Mouse (Mus musculus) ovary, postnatal 36 days (tissue): ENCODE data around the gene Nr2f6.
"Not testable (repeated sequence)": the region's sequence is repeated elsewhere in the genome, so short reads cannot be mapped to it uniquely, and the experiment has no call there.

Experiments
- DNase-seq: peaks from one replicate; pipeline ENCODE4 v3.0.0; 2022; ENCODE audit warnings: low spot score, mixed read lengths

Nr2f6 gene

DNA sequence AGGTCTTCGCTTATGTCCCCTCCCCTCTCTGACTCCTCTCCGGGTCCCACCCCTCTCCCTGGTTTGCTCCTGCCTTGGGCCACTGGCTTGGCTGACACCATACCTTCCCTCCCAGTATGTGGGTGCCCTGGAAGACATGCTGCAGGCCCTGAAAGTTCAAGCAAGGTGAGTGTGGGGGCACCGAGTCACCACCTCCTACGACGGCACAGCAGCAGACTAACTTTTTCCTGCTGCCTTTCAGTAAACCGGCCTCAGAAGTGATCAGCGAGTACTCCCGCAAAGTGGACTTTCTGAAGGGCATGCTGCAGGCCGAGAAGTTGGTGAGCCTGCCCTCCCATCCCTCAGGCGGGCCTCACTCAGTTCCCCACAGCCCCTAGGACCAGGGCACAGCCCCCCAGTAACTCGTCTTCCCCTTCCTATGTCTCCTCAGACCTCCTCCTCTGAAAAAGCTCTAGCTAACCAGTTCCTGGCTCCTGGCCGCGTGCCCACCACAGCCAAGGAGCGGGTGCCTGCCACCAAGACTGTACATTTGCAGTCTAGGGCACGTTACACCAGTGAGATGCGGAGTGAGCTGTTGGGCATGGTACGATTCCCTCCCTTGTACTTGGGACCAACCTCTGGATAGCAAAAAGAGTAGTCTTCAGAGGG, 14.1 kb downstream of the Nr2f6 start:
- no peak for DNase-seq

DNA sequence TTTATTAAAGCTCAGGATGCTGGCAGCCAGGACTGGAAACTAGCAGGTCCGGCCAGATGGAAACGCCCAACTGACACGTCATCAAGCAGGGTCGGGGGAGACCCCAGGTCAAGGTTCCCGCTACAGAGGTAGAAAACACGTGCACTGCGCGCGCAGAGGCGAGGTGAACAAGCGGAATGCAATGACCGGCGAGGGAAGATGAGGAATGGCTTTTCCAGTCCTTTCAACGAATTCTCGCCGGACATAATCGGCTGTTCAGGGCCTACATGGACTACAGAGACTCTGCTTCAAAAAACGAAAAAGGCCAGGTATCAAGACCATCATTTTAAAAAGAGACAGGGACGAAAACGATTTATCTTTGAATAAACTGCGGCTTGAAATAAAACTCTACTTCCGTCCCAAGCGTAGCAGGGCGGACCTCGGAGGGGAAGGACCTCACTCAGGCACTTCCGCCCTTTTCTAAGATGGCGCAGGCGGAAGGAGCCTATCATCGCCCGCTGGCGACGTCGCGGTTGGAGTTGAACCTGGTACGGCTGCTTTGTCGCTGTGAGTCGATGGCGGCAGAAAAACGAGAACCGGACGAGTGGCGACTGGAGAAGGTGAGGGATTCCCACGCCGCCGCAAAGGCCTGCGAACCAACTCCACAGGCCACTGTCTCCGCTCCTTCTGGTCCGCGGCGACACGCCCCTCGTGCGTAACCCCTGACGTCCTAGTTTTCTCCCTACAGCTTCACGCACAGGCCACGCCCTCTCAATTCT, 14.8 kb downstream of the Nr2f6 start, which contains the start of gene Use1:
TSS of gene Use1 (plus strand) at position 78 of the 758 bp plus-strand sequence.
- peak; percentile 90 for DNase-seq

DNA sequence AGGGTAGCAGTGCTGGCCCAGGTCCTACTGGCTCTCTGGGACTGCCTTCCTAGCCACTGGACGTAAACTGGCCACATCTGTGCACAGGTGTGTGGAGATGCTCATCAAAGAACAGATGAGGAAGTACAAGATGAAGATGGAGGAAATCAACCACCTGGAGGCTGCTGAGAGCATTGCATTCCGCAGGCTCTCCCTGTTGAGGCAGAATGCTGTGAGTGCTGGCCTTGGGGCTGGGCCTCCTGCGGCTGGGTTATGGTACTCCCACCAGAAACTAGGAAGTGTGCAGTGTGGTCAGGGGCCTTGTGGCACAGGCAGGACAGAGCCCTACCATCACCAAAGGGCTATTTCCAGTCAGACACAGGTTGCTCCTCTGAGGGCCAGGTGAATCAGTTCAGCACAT, 23.7 kb downstream of the Nr2f6 start:
- no peak for DNase-seq

DNA sequence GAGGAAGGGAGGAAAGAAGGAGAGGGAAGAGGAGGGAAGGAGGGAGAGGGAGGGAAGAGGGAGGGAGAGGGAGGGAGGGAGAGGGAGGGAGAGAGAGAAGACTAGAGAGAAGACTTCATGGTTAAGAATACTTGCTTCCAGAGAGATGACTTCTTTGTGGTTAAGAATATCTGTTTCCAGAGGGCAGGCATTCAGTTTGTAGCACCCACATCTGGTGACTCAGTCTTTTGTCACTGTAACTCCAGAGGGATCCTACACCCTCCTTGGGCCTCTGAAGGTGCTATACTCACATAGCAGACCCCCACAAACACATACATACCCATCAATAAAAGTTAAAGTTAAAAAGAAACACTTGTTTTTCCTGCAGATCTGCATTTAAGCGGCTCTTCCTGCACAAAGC, 30.2 kb downstream of the Nr2f6 start:
- no peak for DNase-seq

DNA sequence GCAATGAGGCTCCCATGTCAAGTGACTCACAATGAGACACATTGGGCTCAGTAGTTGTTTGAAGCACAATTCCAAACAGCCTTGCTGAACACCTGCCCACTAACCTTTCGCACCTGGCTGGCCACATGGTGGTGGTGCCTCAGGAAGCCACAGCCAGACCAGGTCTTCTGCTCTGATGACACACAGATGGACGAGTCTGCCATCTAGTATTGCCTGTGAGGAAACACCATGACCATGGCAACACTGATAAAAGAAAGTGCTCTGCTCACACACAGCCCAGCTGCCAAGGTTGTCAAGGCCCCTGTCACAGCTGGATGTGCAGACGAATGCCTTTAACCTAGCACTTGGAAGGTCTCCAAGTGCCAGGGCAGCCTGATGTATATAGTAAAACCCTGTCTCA, 30.6 kb downstream of the Nr2f6 start:
- no peak for DNase-seq

DNA sequence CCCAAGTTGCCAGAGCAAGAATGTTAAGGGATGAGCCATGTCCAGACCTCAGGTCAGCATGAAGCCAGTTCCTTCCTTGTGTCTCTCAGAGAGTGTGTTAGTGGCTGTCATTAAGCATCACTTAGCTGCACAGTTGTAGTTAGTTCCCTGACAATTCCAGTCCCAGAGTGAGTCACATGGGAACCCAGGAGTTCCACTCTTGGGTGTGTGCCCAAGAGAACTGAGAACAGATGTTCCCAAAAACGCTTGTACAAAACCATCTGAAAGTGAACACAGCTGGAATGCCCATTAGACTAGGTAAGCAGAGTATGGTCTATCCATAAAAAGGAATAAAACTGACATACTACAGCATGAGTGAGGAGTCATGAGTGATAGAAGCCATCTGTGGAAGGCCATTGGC, 35.2 kb downstream of the Nr2f6 start:
- no peak for DNase-seq

DNA sequence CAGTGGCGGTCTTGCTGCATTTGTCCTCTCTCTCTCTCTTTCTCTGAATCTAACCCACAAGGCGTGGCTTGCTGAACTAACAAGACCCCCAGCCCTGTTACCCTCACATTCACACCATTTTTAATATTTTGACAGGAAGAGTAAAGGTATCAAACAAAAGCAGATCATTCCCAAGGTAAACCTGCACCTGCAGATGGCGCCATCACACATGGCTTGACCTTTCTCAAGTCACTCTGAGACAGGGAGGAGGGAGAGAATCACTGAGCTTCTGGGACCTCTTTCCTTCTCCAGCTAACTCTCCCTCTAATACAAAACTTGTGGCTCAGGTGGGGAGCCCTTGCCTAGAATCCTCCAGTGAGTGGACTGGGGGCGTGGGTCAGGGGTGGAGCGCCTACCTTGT, 41.1 kb downstream of the Nr2f6 start:
- peak; percentile 29 for DNase-seq

DNA sequence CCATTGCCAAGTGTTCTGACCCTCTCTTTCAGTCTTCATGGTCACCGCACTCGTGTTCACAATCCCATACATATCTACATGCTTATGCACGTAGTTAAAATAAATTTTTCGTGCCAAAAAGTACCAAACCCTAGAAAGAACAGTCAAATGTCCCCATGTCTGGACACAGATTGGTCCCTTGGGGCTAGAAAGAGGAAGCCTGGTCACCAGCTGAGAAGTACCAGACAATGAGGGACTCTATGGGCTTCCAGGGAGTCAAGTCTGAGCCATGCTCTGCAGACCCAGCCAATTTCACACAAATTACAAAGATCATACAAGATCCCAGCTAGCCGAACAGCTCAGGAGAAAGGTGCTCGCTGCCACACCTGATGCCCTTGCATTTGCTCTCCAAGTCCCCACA, 43.9 kb downstream of the Nr2f6 start:
- not testable (repeated sequence) for DNase-seq

DNA sequence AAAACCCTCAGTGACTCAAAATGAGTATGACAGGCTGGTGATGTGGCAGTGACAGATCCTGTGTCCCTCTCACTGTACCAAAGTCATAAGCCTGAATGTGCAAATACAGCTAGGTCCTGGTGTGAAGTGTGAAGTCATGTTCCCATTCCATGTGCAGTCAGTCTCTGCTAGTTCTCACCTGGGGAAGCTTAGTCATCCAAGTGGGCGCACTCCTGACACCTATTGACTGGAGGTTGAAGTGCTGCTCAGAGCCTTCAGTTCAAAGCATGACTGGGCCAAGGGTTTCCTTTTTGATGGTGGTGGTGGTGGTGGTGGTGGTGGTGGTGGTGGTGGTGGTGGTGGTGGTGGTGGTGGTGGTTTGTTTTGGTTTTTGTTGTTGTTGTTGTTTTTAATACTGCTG, 56.9 kb downstream of the Nr2f6 start:
- no peak for DNase-seq
